ENCODE assay signal across 12 mouse cellular contexts in genomic region chr8:110958135-110958534, GRCm38 (mm10).
"Had no signal": no experiment of that assay in that cellular context is flagged by ENCODE, and none has a peak within 500 bp of the region (broad histone marks: within the 10 kb centered on the region; RNA-seq: fewer than 3 reads in every experiment).

No protein-coding gene starts in this region.

- H3K4me2 ChIP-seq: limb, embryonic 15.5 days; liver, embryonic 13.5 days; lung, embryonic 15.5 days; midbrain, embryonic 13.5 days had no signal

- ATAC-seq: liver, postnatal 0 days; midbrain, embryonic 13.5 days had no signal

- H3K27me3 ChIP-seq: limb, embryonic 15.5 days; liver, embryonic 13.5 days; lung, embryonic 15.5 days; midbrain, embryonic 13.5 days had no signal

- H3K4me1 ChIP-seq: lung, embryonic 15.5 days had no signal

- H3K9ac ChIP-seq: limb, embryonic 15.5 days; liver, embryonic 13.5 days; liver, postnatal 0 days; lung, embryonic 15.5 days; midbrain, embryonic 13.5 days had no signal

- H3K9me3 ChIP-seq: limb, embryonic 15.5 days; liver, embryonic 13.5 days; lung, embryonic 15.5 days; midbrain, embryonic 13.5 days had no signal

- H3K27ac ChIP-seq: limb, embryonic 15.5 days; liver, embryonic 13.5 days; lung, embryonic 15.5 days; macrophage; midbrain, embryonic 13.5 days had no signal

- H3K4me3 ChIP-seq: limb, embryonic 15.5 days; liver, embryonic 13.5 days; lung, embryonic 15.5 days; midbrain, embryonic 13.5 days had no signal

- DNase-seq: kidney, postnatal 25 days; layer of hippocampus, adult 9-11 months; layer of hippocampus, postnatal 36 days; liver, embryonic 13.5 days; liver, postnatal 0 days; lung, postnatal 14 days; right cerebral cortex, postnatal 25 days; thymus, postnatal 36 days had no signal
